Mouse (Mus musculus): ENCODE results near the gene Vmn1r53.
"Not testable (repeated sequence)": the region's sequence is repeated elsewhere in the genome, so short reads cannot be mapped to it uniquely, and the experiment has no call there.

Vmn1r53 gene

GRCm38 (mm10) chr6:90224338-90224737 lies at the start of gene Vmn1r53:
Gene Vmn1r53, minus strand, starts transcription at chr6:90224438.
- DNase-seq (ENCODE audit: low spot score): no peak

GRCm38 (mm10) chr6:90246000-90246399 lies 21.8 kb upstream of the Vmn1r53 start, which contains the start of gene Vmn1r54:
Gene Vmn1r54, plus strand, starts transcription at chr6:90246300.
- DNase-seq (ENCODE audit: low spot score): no peak

- no peak for DNase-seq (ENCODE audit: low spot score)
These were observed 19.8 kb upstream of the Vmn1r53 start for GRCm38 (mm10) chr6:90244019-90244418.

GRCm38 (mm10) chr6:90232681-90233080 lies 8.4 kb upstream of the Vmn1r53 start:
- no peak for DNase-seq (ENCODE audit: low spot score)

GRCm38 (mm10) chr6:90232114-90232513 lies 7.9 kb upstream of the Vmn1r53 start:
- DNase-seq (ENCODE audit: low spot score): not testable (repeated sequence)

GRCm38 (mm10) chr6:90202493-90202892 lies 21.7 kb downstream of the Vmn1r53 start, which contains the start of gene V1ra8:
Gene V1ra8, plus strand, starts transcription at chr6:90202793.
- not testable (repeated sequence) for DNase-seq (ENCODE audit: low spot score)

- DNase-seq (ENCODE audit: low spot score): no peak
These were observed 49.7 kb downstream of the Vmn1r53 start, which contains the start of gene Vmn1r52 for GRCm38 (mm10) chr6:90174508-90174907. Gene Vmn1r52, plus strand, starts transcription at chr6:90174808.

Data from T-cell, adult 2 months (primary cell).